Mouse (Mus musculus): ENCODE measurements around the gene Upk3a.
A peak's percentile ranks its signal among the peaks of the same experiment; 100 is the strongest.

The Upk3a gene

GRCm38 (mm10) chr15:85016951-85017664 lies at the start of gene Upk3a:
TSS of gene Upk3a (plus strand) at chr15:85017141.
- peak in 1 of 2 experiments; percentile 77 for DNase-seq (ENCODE audit: low spot score in 2 of 2)

GRCm38 (mm10) chr15:84968534-84968933 lies 48.4 kb upstream of the Upk3a start:
- no peak for DNase-seq (ENCODE audit: low spot score in 2 of 2)

GRCm38 (mm10) chr15:84972860-84973543 lies 43.9 kb upstream of the Upk3a start:
- no peak for DNase-seq (ENCODE audit: low spot score in 2 of 2)

GRCm38 (mm10) chr15:84973544-84973871 lies 43.4 kb upstream of the Upk3a start:
- DNase-seq (ENCODE audit: low spot score in 2 of 2): no peak

- peak in 1 of 2 experiments; percentile 25 for DNase-seq (ENCODE audit: low spot score in 2 of 2)
Observed at GRCm38 (mm10) chr15:84975729-84976128, 41.2 kb upstream of the Upk3a start.

- DNase-seq (ENCODE audit: low spot score in 2 of 2): no peak
Observed at GRCm38 (mm10) chr15:84981609-84982313, 35.2 kb upstream of the Upk3a start.

GRCm38 (mm10) chr15:84982888-84983287 lies 34.1 kb upstream of the Upk3a start:
- peak in 1 of 2 experiments; percentile 32 for DNase-seq (ENCODE audit: low spot score in 2 of 2)

- DNase-seq (ENCODE audit: low spot score in 2 of 2): no peak
Observed at GRCm38 (mm10) chr15:84983721-84984120, 33.2 kb upstream of the Upk3a start.

- DNase-seq (ENCODE audit: low spot score in 2 of 2): no peak
Observed at GRCm38 (mm10) chr15:84985516-84986160, 31.3 kb upstream of the Upk3a start.

- DNase-seq (ENCODE audit: low spot score in 2 of 2): no peak
Observed at GRCm38 (mm10) chr15:84986171-84987019, 30.5 kb upstream of the Upk3a start.

GRCm38 (mm10) chr15:84987020-84987815 lies 29.7 kb upstream of the Upk3a start:
- peak in 1 of 2 experiments; percentile 53 for DNase-seq (ENCODE audit: low spot score in 2 of 2)

- peak; percentile 77 to 87 for DNase-seq (ENCODE audit: low spot score in 2 of 2)
Observed at GRCm38 (mm10) chr15:84987874-84988825, 28.8 kb upstream of the Upk3a start, which contains the start of gene 5031439G07Rik. TSS of gene 5031439G07Rik (minus strand) at chr15:84988551.

- DNase-seq (ENCODE audit: low spot score in 2 of 2): no peak
Observed at GRCm38 (mm10) chr15:84989098-84989497, 27.8 kb upstream of the Upk3a start.

GRCm38 (mm10) chr15:84989771-84990170 lies 27.2 kb upstream of the Upk3a start:
- DNase-seq (ENCODE audit: low spot score in 2 of 2): no peak

- DNase-seq (ENCODE audit: low spot score in 2 of 2): no peak
Observed at GRCm38 (mm10) chr15:84994498-84994897, 22.4 kb upstream of the Upk3a start.

GRCm38 (mm10) chr15:84995041-84995440 lies 21.9 kb upstream of the Upk3a start:
- DNase-seq (ENCODE audit: low spot score in 2 of 2): peak in 1 of 2 experiments; percentile 67

- peak in 1 of 2 experiments; percentile 53 for DNase-seq (ENCODE audit: low spot score in 2 of 2)
Observed at GRCm38 (mm10) chr15:84995967-84996366, 21.0 kb upstream of the Upk3a start.

GRCm38 (mm10) chr15:84997768-84998454 lies 19.0 kb upstream of the Upk3a start:
- DNase-seq (ENCODE audit: low spot score in 2 of 2): no peak

Data from urinary bladder, adult 18-20 months (tissue).